Mouse (Mus musculus) cerebellum, postnatal 10 days (tissue): ENCODE data around the gene Slc7a5.

ENCODE experiments used
- DNase-seq, 2 experiments: peaks; one replicate each; pipeline ENCODE4 v3.0.0; 2021; ENCODE audit warnings: mixed read lengths in 2 of 2

The Slc7a5 gene

GRCm38 (mm10) chr8:121935341-121936294, 28.1 kb upstream of the Slc7a5 start:
- DNase-seq, result peak; percentile 98 to 99

- DNase-seq, result peak in 1 of 2 experiments; percentile 36
Observed at GRCm38 (mm10) chr8:121934923-121935322, 27.4 kb upstream of the Slc7a5 start.

GRCm38 (mm10) chr8:121934506-121934905, 27.0 kb upstream of the Slc7a5 start:
- peak; percentile 71 to 77 for DNase-seq

GRCm38 (mm10) chr8:121932668-121933520, 25.4 kb upstream of the Slc7a5 start:
- no peak for DNase-seq

GRCm38 (mm10) chr8:121932026-121932667, 24.7 kb upstream of the Slc7a5 start:
- no peak for DNase-seq

- DNase-seq, result no peak
Observed at GRCm38 (mm10) chr8:121931571-121931970, 24.1 kb upstream of the Slc7a5 start.

GRCm38 (mm10) chr8:121930047-121930446, 22.6 kb upstream of the Slc7a5 start:
- DNase-seq, result no peak

- peak; percentile 79 to 81 for DNase-seq
Observed at GRCm38 (mm10) chr8:121927316-121927715, 19.8 kb upstream of the Slc7a5 start.

- DNase-seq, result no peak
Observed at GRCm38 (mm10) chr8:121926266-121926665, 18.8 kb upstream of the Slc7a5 start.

- peak; percentile 89 to 90 for DNase-seq
Observed at GRCm38 (mm10) chr8:121925624-121926023, 18.1 kb upstream of the Slc7a5 start.

GRCm38 (mm10) chr8:121924681-121925080, 17.2 kb upstream of the Slc7a5 start:
- DNase-seq, result no peak

- no peak for DNase-seq
Observed at GRCm38 (mm10) chr8:121922101-121922500, 14.6 kb upstream of the Slc7a5 start.

GRCm38 (mm10) chr8:121921582-121921981, 14.1 kb upstream of the Slc7a5 start:
- DNase-seq, result no peak

- DNase-seq, result no peak
Observed at GRCm38 (mm10) chr8:121919731-121920130, 12.2 kb upstream of the Slc7a5 start.

GRCm38 (mm10) chr8:121919158-121919557, 11.7 kb upstream of the Slc7a5 start:
- DNase-seq, result no peak

GRCm38 (mm10) chr8:121913378-121913777, 5.9 kb upstream of the Slc7a5 start:
- DNase-seq, result peak in 1 of 2 experiments; percentile 7

GRCm38 (mm10) chr8:121912831-121913230, 5.3 kb upstream of the Slc7a5 start:
- DNase-seq, result no peak

GRCm38 (mm10) chr8:121911987-121912386, 4.5 kb upstream of the Slc7a5 start:
- DNase-seq, result no peak

- DNase-seq, result no peak
Observed at GRCm38 (mm10) chr8:121911400-121911799, 3.9 kb upstream of the Slc7a5 start.

- DNase-seq, result peak; percentile 89 to 93
Observed at GRCm38 (mm10) chr8:121909663-121910062, 2.2 kb upstream of the Slc7a5 start.

- DNase-seq, result no peak
Observed at GRCm38 (mm10) chr8:121909148-121909541, 1.7 kb upstream of the Slc7a5 start.

- DNase-seq, result no peak
Observed at GRCm38 (mm10) chr8:121908378-121909147, 1.1 kb upstream of the Slc7a5 start.
